Mouse (Mus musculus) urinary bladder, postnatal 36 days (tissue): ENCODE measurements at regions not wholly inside any gene's neighbourhood (a gene's known extent, or its start where the extent isn't known, plus 50 kb on each side); places are given as distances from the start of the nearest gene placed in this dataset.

Source experiments
- DNase-seq, 2 experiments: peaks; one replicate each; pipeline ENCODE4 v3.0.0; 2022; ENCODE audit warnings: low spot score in 2 of 2, mixed read lengths in 1 of 2

GRCm38 (mm10) chr1:34739621-34740020 lies 103.2 kb downstream of the Fam168b start:
- DNase-seq, result no peak

GRCm38 (mm10) chr1:34740891-34741290 lies 102.0 kb downstream of the Fam168b start:
- DNase-seq, result no peak

- no peak for DNase-seq
Measured at GRCm38 (mm10) chr1:34742234-34742633, 100.6 kb downstream of the Fam168b start.

GRCm38 (mm10) chr1:34745881-34746280 lies 97.0 kb downstream of the Fam168b start:
- DNase-seq, result no peak

- DNase-seq, result no peak
Measured at GRCm38 (mm10) chr1:34749161-34750040, 93.5 kb downstream of the Fam168b start.

GRCm38 (mm10) chr1:34750061-34751054 lies 92.5 kb downstream of the Fam168b start:
- no peak for DNase-seq

GRCm38 (mm10) chr1:34751128-34751527 lies 91.7 kb downstream of the Fam168b start:
- no peak for DNase-seq

- DNase-seq, result no peak
Measured at GRCm38 (mm10) chr1:34753581-34753980, 89.3 kb downstream of the Fam168b start.

- no peak for DNase-seq
Measured at GRCm38 (mm10) chr1:34760547-34760946, 82.3 kb downstream of the Fam168b start.

- no peak for DNase-seq
Measured at GRCm38 (mm10) chr1:34761436-34761835, 81.4 kb downstream of the Fam168b start.

GRCm38 (mm10) chr1:34761870-34762269 lies 81.0 kb downstream of the Fam168b start:
- no peak for DNase-seq
